Mouse (Mus musculus): ENCODE measurements at regions not wholly inside any gene's neighbourhood (a gene's known extent, or its start where the extent isn't known, plus 50 kb on each side); places are given as distances from the start of the nearest gene placed in this dataset.

DNA sequence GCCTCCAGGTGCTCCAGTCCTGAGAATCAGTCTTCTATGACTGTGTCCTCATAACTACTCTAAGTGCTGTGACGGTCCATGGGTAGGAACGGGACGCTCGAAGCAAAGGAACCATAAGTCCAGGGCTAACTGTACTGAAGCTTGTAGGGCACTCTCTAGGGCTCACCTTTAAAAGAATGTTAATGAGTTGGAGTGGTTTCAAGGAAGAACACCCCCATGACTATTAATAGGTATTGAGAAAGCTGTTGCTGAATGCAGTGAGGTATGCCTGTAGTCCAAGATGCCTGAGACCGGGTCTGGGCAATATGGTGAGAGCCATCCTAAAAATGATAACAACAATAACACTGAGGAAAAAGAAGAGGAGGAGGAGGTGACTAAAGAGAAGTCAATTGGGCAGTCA is 67.2 kb upstream of the Barx2 start:
- TF ChIP-seq CTCF (IDR thresholded peaks at IDR 0.05) (no peak), POLR2A (IDR thresholded peaks at IDR 0.05; ENCODE audit: insufficient read depth, low read depth, low read length) (no peak), EP300 (IDR thresholded peaks at IDR 0.05; ENCODE audit: insufficient read depth, low read depth, low read length) (no peak)

All from heart, adult 2 months (tissue).